ENCODE assay signal across 14 mouse cellular contexts in the genomic region with DNA sequence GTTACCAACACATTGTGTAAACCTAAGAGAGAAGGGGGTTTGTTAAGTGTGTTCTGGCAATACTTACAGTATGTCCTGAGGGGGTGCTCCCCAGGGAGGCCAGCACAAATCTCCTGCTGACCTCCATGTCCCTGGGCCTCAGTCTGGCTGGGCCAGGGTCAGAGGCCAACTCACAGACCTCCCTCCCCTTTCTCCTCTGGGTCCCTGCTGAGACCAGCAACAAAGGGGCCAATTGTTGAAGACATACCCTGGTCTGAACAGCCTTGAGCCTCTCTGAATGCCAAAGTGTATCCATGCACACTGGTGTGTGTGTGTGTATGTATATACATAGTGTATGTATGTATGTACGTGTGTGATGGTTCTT.
DNase-seq lines count a peak whose midpoint lies in the region; ATAC-seq and TF ChIP-seq lines count a peak whose summit lies in the region.
"Had no signal": no experiment of that assay in that cellular context is flagged by ENCODE, and none has a peak within 500 bp of the region (broad histone marks: within the 10 kb centered on the region; RNA-seq: fewer than 3 reads in every experiment).

No protein-coding gene starts in this region.

- WGBS in intestine, embryonic 14.5 days: 38% methylated on average over 1 of the region's 1 CpGs
- 70% methylated on average over 1 of the region's 1 CpGs for WGBS in intestine, postnatal 0 days
- WGBS in embryonic facial prominence, embryonic 15.5 days: 27% methylated on average over 1 of the region's 1 CpGs
- 48% methylated on average over 1 of the region's 1 CpGs for WGBS in limb, embryonic 11.5 days
- 90% methylated on average over 1 of the region's 1 CpGs for WGBS in heart, adult 2 months

- no peak for TF ChIP-seq CTCF in intestine, postnatal 0 days (IDR thresholded peaks at IDR 0.05; ENCODE audit: low read depth)
- TF ChIP-seq CTCF in heart, adult 2 months (IDR thresholded peaks at IDR 0.05): no peak

- no peak overlapping the region for H3K9ac ChIP-seq in intestine, embryonic 14.5 days (ENCODE audit: low read length)
- H3K9ac ChIP-seq in intestine, postnatal 0 days (ENCODE audit: low read depth, low read length): no peak overlapping the region
- H3K9ac ChIP-seq in embryonic facial prominence, embryonic 15.5 days: no peak overlapping the region
- no peak overlapping the region for H3K9ac ChIP-seq in limb, embryonic 11.5 days (ENCODE audit: low read length)
- H3K9ac ChIP-seq in heart, adult 2 months (ENCODE audit: low read depth, low read length): no peak overlapping the region
- H3K9ac ChIP-seq: liver, embryonic 13.5 days had no signal

- no peaks in the 10 kb centered on the region for H3K27me3 ChIP-seq in intestine, embryonic 14.5 days (replicated peaks; ENCODE audit: control insufficient read depth, insufficient read depth, low read length)
- H3K27me3 ChIP-seq in intestine, postnatal 0 days (replicated peaks; ENCODE audit: control insufficient read depth, insufficient read depth, low read length): peaks cover 4% of the 10 kb centered on the region; the same call in 1 of the 2 replicates
- H3K27me3 ChIP-seq in embryonic facial prominence, embryonic 15.5 days: no peaks in the 10 kb centered on the region
- no peaks in the 10 kb centered on the region for H3K27me3 ChIP-seq in limb, embryonic 11.5 days (ENCODE audit: control insufficient read depth, insufficient read depth, low read length)
- no peaks in the 10 kb centered on the region for H3K27me3 ChIP-seq in heart, adult 2 months (ENCODE audit: control insufficient read depth, insufficient read depth, low read length)

- TF ChIP-seq EP300 in heart, adult 2 months (IDR thresholded peaks at IDR 0.05; ENCODE audit: insufficient read depth, low read depth, low read length): no peak

- H3K79me2 ChIP-seq in heart, adult 2 months (replicated peaks; ENCODE audit: control insufficient read depth, insufficient read depth, low read length): no peaks in the 10 kb centered on the region

- intact Hi-C loops in heart, adult 2 months (cut with DNase I): no loop called here

- TF ChIP-seq POLR2A in heart, adult 2 months (IDR thresholded peaks at IDR 0.05; ENCODE audit: insufficient read depth, low read depth, low read length): no peak

- no peak overlapping the region for H3K4me3 ChIP-seq in intestine, embryonic 14.5 days (ENCODE audit: low read depth, low read length)
- H3K4me3 ChIP-seq in intestine, postnatal 0 days (ENCODE audit: low read depth, low read length): no peak overlapping the region
- H3K4me3 ChIP-seq in embryonic facial prominence, embryonic 15.5 days (replicated peaks): no peak overlapping the region
- H3K4me3 ChIP-seq in limb, embryonic 11.5 days (ENCODE audit: low read depth, low read length): no peak overlapping the region
- H3K4me3 ChIP-seq in heart, adult 2 months: no peak overlapping the region
- H3K4me3 ChIP-seq: liver, embryonic 13.5 days had no signal

- H3K9me3 ChIP-seq in intestine, embryonic 14.5 days (ENCODE audit: control insufficient read depth, low read length): no peaks in the 10 kb centered on the region
- no peaks in the 10 kb centered on the region for H3K9me3 ChIP-seq in intestine, postnatal 0 days (ENCODE audit: control insufficient read depth)
- H3K9me3 ChIP-seq in embryonic facial prominence, embryonic 15.5 days (replicated peaks): no peaks in the 10 kb centered on the region
- H3K9me3 ChIP-seq in limb, embryonic 11.5 days (ENCODE audit: control insufficient read depth, low read length): no peaks in the 10 kb centered on the region
- H3K9me3 ChIP-seq: G1E; liver, embryonic 13.5 days had no signal

- peaks cover 16% of the 10 kb centered on the region for H3K4me1 ChIP-seq in intestine, embryonic 14.5 days (replicated peaks; ENCODE audit: control insufficient read depth, insufficient read depth, low read length)
- no peaks in the 10 kb centered on the region for H3K4me1 ChIP-seq in intestine, postnatal 0 days (replicated peaks; ENCODE audit: control insufficient read depth, insufficient read depth, low read length)
- H3K4me1 ChIP-seq in embryonic facial prominence, embryonic 15.5 days: peaks cover 28% of the 10 kb centered on the region
- H3K4me1 ChIP-seq in limb, embryonic 11.5 days (ENCODE audit: control insufficient read depth, insufficient read depth, low read length): peaks cover 34% of the 10 kb centered on the region
- no peaks in the 10 kb centered on the region for H3K4me1 ChIP-seq in heart, adult 2 months (ENCODE audit: control insufficient read depth, insufficient read depth, low read length)
- H3K4me1 ChIP-seq: liver, embryonic 13.5 days had no signal

- H3K27ac ChIP-seq in intestine, embryonic 14.5 days (ENCODE audit: low read depth): peak overlapping the region; percentile 60; the same call in 1 of the 2 replicates
- H3K27ac ChIP-seq in intestine, postnatal 0 days (ENCODE audit: low read depth, low read length): no peak overlapping the region
- peak overlapping the region; percentile 63 for H3K27ac ChIP-seq in embryonic facial prominence, embryonic 15.5 days (replicated peaks)
- peak overlapping the region; percentile 81 for H3K27ac ChIP-seq in limb, embryonic 11.5 days (replicated peaks; ENCODE audit: low read depth, low read length)
- H3K27ac ChIP-seq in heart, adult 2 months: no peak overlapping the region
- H3K27ac ChIP-seq: liver, embryonic 13.5 days had no signal

- ATAC-seq in intestine, embryonic 14.5 days (replicated peaks; ENCODE audit: low FRiP score, low TSS enrichment, low read depth): 0 out of 2 replicates have a peak, but pooled peaks have one; percentile 40
- ATAC-seq in intestine, postnatal 0 days: no peak
- ATAC-seq in embryonic facial prominence, embryonic 15.5 days (ENCODE audit: insufficient number of reproducible peaks, low FRiP score, low TSS enrichment, low read depth): no peak
- ATAC-seq in limb, embryonic 11.5 days (ENCODE audit: insufficient number of reproducible peaks, low FRiP score, low TSS enrichment, low read depth): peak; percentile 77

- H3K36me3 ChIP-seq in intestine, embryonic 14.5 days (ENCODE audit: control insufficient read depth, insufficient read depth, low read length): no peaks in the 10 kb centered on the region
- no peaks in the 10 kb centered on the region for H3K36me3 ChIP-seq in intestine, postnatal 0 days (ENCODE audit: control insufficient read depth, insufficient read depth)
- H3K36me3 ChIP-seq in embryonic facial prominence, embryonic 15.5 days: no peaks in the 10 kb centered on the region
- H3K36me3 ChIP-seq in limb, embryonic 11.5 days (ENCODE audit: control insufficient read depth, insufficient read depth, low read length): no peaks in the 10 kb centered on the region
- H3K36me3 ChIP-seq in heart, adult 2 months (ENCODE audit: control insufficient read depth, insufficient read depth, low read length): no peaks in the 10 kb centered on the region
- H3K36me3 ChIP-seq: G1E; liver, embryonic 13.5 days had no signal

- no peak overlapping the region for H3K4me2 ChIP-seq in intestine, embryonic 14.5 days (ENCODE audit: low read length)
- H3K4me2 ChIP-seq in intestine, postnatal 0 days (replicated peaks; ENCODE audit: low read depth): no peak overlapping the region
- no peak overlapping the region for H3K4me2 ChIP-seq in embryonic facial prominence, embryonic 15.5 days (replicated peaks)
- H3K4me2 ChIP-seq in limb, embryonic 11.5 days (ENCODE audit: low read depth, severe bottlenecking): peak overlapping the region; percentile 26; the same call in 1 of the 2 replicates
- H3K4me2 ChIP-seq: liver, embryonic 13.5 days had no signal

- DNase-seq in intestine, embryonic 14.5 days (ENCODE audit: low spot score): no peak
- DNase-seq in embryo, embryonic 10.5 days (ENCODE audit: low spot score): peak; percentile 88
- peak; percentile 72 for DNase-seq in limb, embryonic 11.5 days (ENCODE audit: low spot score)
- no peak for DNase-seq in ovary, adult 18-20 months (ENCODE audit: low spot score)
- DNase-seq in heart, adult 2 months: no peak
- no peak for DNase-seq in cerebellum, adult 9-10 months
- DNase-seq: cerebellum, adult 11 months; heart, postnatal 10 days; liver, embryonic 13.5 days; lung, postnatal 4 days; thymus, postnatal 36 days had no signal

Comparison
In these comparisons a context has a peak if more than half of its experiments do, and no peak if none do; other contexts are left out.
1. ATAC-seq: peak in intestine, embryonic 14.5 days (single experiment) and limb, embryonic 11.5 days (single experiment); none in intestine, postnatal 0 days (single experiment) and embryonic facial prominence, embryonic 15.5 days (single experiment).
2. H3K27ac ChIP-seq: peak in intestine, embryonic 14.5 days (single experiment), embryonic facial prominence, embryonic 15.5 days (single experiment) and limb, embryonic 11.5 days (single experiment); none in intestine, postnatal 0 days (single experiment) and heart, adult 2 months (single experiment).
3. DNase-seq: peak in embryo, embryonic 10.5 days (single experiment) and limb, embryonic 11.5 days (single experiment); none in intestine, embryonic 14.5 days (single experiment), ovary, adult 18-20 months (single experiment), heart, adult 2 months (0 of 2) and cerebellum, adult 9-10 months (single experiment).